Mouse (Mus musculus) kidney, adult 18-20 months (tissue): ENCODE results near the gene Nkg7.
A peak's percentile ranks its signal among the peaks of the same experiment; 100 is the strongest.
"Not testable (repeated sequence)": the region's sequence is repeated elsewhere in the genome, so short reads cannot be mapped to it uniquely, and the experiment has no call there.

Source experiments
- DNase-seq: peaks from one replicate; pipeline ENCODE4 v3.0.0; 2021

The Nkg7 gene

DNA sequence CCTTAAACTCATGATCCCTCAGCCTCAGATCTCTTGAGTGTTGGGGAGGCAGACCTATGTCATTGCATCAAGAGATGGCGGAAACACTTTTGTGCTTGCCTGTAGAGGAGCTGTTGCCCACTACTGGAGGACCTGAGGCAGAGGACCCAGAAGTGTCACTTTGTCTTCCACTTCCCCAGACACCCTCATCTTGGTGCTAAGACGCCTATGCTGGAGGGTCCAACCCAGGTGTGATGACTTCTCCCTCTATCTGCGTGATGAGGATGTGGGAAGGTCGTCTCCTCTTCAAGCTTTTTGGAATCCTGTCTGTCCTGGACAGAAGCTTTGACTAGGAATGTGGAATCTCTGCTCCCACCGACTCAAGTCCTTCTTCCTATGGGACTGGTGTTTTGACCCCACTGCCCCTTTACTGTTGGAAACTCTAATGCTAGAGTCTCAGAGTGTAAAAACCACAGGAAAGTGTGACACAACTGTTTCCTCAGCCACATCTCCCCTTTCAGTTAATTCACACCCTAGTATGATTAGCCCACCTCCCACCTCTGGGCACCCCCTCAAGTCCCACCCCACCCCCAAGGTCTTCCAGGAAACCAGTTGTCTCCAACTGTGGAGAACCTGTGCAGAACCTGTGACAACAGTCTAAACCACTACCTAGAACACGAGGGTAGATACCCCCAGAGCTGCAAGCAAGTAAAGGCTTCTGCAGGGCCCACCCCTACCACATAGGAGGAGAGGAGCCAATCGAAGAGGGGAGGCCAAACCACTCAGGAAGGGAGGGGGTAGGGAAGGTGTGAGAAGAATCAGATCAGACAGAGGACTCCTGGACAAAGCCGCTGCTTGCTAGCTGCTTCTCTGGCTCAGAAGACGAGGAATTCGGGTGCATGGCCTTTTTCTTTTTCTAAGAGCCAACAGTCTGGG lies at the start of gene Nkg7:
Gene Nkg7, plus strand, starts transcription at position 733 of the 915 bp plus-strand sequence.
- DNase-seq, result no peak

GRCm38 (mm10) chr7:43392349-43393121 lies 44.3 kb upstream of the Nkg7 start:
- no peak for DNase-seq

DNA sequence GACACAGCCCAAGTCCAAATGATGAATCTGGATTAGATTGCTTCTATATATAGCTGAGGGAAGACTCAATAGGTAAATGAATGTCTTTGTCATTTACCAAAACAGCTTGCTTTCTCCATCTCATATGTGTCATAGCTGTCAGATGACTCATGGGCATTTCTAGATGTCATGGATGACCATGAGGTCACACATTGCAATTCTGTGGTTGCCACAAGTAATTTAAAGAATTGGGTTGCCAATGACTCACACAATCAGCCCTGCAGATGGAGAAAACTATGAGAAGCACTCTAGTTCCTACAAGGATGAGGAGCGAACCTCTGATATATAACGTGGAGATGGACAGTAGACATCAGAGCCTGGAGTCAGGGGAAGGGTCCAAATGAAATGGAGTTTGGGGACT lies 37.4 kb upstream of the Nkg7 start:
- DNase-seq, result no peak

GRCm38 (mm10) chr7:43402718-43403117 lies 34.2 kb upstream of the Nkg7 start:
- no peak for DNase-seq

GRCm38 (mm10) chr7:43407573-43407972 lies 29.3 kb upstream of the Nkg7 start:
- no peak for DNase-seq

GRCm38 (mm10) chr7:43408131-43408553 lies 28.7 kb upstream of the Nkg7 start, which contains the start of gene Siglecg:
Gene Siglecg, plus strand, starts transcription at chr7:43408204.
- DNase-seq, result no peak

GRCm38 (mm10) chr7:43409084-43409483 lies 27.8 kb upstream of the Nkg7 start:
- no peak for DNase-seq

DNA sequence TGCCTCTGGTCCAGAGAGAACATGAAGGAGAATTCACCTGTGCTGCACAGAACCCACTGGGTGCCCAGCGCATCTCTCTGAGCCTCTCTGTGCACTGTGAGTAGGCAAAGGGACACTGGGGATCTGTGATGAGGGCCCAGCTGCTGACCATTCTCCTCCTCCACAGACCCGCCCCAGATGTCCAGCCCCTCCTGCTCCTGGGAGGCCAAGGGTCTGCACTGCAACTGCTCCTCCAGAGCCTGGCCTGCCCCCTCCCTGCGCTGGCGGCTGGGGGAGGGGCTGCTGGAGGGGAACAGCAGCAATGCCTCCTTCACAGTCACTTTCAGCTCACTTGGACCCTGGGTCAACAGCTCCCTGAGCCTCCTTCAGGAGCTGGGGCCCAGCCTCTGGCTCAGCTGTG lies 25.1 kb upstream of the Nkg7 start:
- DNase-seq, result not testable (repeated sequence)

DNA sequence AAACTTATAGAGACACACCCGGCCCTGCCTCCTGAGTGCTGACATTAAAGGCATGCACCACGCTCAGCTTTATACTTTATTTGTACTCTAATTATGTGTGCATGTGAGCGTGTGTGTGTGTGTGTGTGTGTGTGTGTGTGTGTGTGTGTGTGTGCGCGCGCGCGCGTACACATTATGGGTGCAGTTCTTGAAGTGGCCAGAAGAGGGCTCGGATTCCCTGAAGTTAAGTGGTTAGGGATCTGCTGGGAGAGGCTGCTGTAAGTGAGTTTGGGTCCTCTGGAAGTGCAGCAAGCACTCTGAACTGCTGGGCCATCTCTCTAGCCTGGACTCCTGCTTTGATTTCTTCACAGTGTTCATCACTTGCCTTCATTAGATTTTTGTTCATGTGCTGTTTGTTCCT lies 19.6 kb upstream of the Nkg7 start:
- no peak for DNase-seq

GRCm38 (mm10) chr7:43422995-43423617 lies 13.8 kb upstream of the Nkg7 start:
- DNase-seq, result peak; percentile 91

DNA sequence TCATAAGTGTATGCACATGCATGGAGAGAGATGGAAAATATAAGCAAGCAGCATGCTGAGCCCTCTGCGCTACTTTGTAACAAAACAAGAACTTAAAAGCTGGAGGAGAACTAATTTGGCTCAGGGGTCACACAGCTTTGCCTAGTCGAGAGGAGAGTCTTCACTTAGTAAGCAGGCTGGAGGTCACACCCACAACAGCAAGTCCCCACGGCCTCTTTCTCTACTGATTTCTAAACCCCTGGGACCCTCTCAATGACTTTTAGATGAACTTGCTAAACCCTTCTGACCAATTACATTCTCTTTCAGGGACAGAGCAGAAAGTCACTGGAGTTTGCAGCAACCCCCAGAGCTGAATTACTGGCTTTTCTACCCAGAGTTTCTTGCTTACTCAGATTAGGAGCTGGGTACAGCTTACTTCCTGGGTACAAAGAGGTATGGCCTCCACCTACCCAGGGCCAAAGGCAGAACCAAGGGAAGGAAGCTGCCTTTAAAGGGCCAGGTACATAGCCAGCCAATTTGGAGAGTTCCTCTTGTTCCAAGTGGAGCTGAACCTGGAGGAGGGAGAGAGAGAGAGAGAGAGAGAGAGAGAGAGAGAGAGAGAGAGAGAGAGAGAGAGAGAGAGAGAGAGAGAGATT lies 12.8 kb upstream of the Nkg7 start:
- no peak for DNase-seq

- DNase-seq, result no peak
These were observed 9.5 kb upstream of the Nkg7 start, which contains the start of gene Lim2 for GRCm38 (mm10) chr7:43427406-43427805. Gene Lim2, plus strand, starts transcription at chr7:43427670.

DNA sequence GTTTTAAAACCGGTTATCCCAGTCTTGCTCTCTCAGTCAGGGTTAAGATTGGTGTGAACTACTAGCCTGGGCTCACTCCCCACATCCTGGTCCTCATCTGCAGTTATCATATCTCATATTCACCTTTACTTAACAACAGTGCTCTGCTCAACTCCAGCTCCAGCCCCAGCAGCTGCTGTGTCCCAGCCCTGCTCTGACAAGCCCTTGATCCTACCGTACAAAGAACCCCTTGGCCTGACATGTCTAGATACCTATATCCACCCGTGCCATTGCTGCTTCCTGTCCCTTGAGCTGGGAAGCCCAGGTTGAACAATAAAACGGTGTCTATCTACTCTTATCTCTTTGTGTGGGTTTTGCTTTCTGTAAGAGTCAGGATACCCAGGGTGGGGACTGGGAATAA lies 7.4 kb upstream of the Nkg7 start:
- no peak for DNase-seq

DNA sequence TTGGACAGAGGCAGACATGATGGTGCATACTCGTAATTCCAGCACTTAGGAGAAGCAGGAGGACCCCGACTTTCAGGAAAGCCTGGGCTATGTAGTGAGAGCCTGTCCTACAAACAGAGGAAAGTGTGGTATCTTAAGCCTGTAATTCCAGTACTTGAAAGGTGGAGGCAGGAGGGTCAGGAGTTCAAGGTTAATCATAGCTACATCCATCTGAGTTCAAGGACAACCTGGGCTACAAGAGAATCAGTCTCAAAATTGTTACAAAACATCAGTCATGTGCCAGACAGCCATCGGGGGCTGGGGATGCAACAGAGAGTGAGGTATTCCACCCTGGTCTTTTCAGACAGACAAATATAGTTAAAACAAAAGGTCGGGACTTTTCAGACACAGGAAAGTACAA lies 4.0 kb upstream of the Nkg7 start:
- DNase-seq, result no peak

GRCm38 (mm10) chr7:43434676-43435075 lies 2.2 kb upstream of the Nkg7 start:
- no peak for DNase-seq

DNA sequence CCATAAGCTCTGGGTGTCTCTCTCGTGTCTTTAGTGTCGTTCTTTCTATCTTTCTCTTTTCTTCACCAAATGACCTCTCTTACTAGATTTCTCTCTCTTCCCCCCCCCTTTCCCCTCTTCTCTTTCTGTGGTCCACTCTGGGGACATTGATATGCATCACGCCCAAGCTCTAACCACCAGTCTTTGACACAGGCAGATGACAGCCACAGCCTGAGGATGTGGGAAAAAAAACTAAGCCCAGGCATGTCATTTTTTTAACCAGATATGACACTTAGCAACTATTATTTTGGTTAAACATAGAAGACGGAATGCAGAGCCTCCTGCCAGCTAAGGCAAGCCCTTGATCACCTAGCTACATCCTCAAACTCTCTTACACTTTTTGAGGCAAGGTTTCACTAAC lies 1.7 kb downstream of the Nkg7 start:
- no peak for DNase-seq

DNA sequence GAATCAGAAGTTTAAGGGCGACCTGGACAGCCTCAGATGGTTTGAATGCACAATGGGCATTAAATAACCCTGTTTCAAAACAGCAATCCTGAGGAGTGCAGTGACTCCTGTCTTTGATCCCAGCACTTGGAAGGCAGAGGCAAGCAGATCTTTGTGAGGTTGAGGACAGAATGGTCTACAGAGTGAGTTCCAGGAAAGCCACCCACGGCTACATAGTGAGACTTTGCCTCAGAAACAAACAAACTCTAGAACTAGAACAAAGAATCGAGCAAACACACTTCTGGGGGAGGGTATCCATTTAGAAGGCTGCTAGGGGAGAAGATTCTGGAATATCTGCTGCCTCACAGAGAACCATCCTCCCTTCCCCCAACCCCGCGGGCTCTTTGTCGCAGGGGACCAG lies 3.6 kb downstream of the Nkg7 start, which contains the start of gene Cldnd2:
Gene Cldnd2, plus strand, starts transcription at position 301 of the 400 bp plus-strand sequence.
- no peak for DNase-seq

DNA sequence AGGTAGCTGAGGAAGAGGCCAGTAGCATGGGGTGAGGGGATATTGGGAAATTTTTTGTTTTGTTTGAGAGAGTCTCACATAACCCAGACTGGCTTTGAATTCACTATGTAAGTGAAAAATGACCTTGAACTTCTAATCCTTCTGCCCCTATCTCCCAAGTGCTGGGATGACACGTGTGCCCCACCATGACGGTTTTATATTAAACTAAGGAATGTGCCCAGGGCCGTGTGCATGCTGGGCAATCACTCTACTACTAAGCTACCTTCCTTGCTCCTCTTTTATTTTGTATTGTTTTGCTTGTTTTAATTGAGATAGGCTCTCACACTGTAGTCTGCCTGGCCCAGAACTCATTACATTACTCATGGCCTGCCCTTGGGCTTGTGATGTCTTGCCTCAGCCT lies 4.2 kb downstream of the Nkg7 start:
- peak; percentile 41 for DNase-seq

DNA sequence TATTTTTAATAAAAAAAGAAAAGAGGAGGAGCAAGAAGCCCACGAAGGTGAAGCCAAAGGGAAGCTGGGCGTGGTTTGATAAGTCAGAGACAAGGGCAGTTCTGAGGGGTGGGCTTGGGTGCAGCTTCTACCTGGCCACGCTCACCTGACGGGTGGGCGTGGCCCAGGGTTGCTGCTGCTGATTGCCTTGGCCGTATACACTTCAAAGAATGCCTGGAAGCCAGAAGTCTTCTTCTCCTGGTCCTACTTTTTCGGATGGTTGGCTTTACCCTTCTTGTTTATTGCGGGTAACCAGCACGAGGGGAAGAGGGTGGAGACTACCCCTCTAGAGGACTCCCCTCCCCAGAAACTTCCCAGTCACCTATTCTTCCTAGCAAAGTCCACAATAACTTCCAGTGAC lies 5.8 kb downstream of the Nkg7 start:
- no peak for DNase-seq

GRCm38 (mm10) chr7:43443126-43443916 lies 6.4 kb downstream of the Nkg7 start:
- peak; percentile 87 for DNase-seq

DNA sequence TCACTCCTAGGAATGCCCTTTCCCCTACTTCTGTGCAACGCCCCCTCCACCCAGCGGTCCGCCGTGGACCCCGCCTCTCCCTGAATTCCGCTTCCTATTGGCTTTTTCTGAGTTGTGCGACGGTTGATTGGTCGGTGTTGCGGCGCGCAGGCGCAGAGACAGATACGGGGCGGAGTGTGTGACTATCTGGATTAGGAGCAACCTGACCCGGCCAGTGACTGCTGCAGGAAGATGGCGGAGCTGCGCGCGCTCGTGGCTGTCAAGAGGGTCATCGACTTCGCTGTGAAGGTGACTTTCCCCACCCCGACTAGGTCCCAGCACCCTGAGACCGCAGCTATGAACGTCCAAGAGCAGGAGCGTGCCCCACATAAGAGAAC lies 7.0 kb downstream of the Nkg7 start, which contains the start of the genes Etfb and Gm45233:
Gene Etfb, plus strand, starts transcription at position 167 of the 377 bp plus-strand sequence.
Gene Gm45233, plus strand, starts transcription at position 212 of the 377 bp plus-strand sequence.
- peak; percentile 94 for DNase-seq

- peak; percentile 68 for DNase-seq
These were observed 10.9 kb downstream of the Nkg7 start for GRCm38 (mm10) chr7:43447801-43448200.
